Mouse (Mus musculus): Measurements from ENCODE around the gene Cacna1a. TPM values are rescaled to one million over a fixed set of nuclear protein-coding genes. Genes with fewer than 3 reads are reported as not detected.

Gene Cacna1a
- total RNA-seq, 2 experiments from 2014 or later = 288 to 326 TPM

DNA sequence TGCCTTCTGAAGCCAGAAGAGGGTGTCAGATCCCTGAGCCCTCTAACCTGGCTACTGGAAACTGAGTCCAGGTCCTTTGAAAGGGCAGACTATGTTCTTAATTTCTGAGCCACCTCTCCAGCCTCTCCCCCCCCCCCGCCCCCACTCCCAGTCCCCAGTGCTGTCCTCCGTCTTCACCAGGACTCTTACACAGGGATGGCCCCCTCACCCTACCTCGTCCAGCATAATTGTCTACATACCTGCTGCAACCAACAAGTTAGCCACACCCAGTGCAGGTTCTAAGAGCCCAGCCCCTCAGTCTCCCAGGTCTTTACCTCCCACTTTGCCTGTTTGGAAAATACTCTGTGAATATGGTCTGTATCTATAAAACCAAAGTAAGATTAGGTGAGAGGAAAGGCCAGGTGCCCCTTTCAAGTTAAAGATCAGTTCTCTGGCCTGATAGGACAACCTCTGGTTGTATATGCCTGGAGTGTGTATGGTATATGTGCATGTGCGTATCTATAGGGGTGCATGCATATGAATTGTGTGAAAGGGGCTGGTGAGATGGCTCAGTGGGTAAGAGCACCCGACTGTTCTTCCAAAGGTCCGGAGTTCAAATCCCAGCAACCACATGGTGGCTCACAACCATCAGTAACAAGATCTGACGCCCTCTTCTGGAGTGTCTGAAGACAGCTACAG, 252.5 kb downstream of the Cacna1a start:
- intact Hi-C loops (cut with DNase I) = no loop called here
- DNase-seq (ENCODE audit: low spot score in 2 of 2) = no peak

- no peak for DNase-seq (ENCODE audit: low spot score in 2 of 2)
- intact Hi-C loops (cut with DNase I) = no loop called here
These were observed 253.5 kb downstream of the Cacna1a start for GRCm38 (mm10) chr8:84641578-84642361.

- intact Hi-C loops (cut with DNase I) = no loop called here
- no peak for DNase-seq (ENCODE audit: low spot score in 2 of 2)
These were observed 254.8 kb downstream of the Cacna1a start for GRCm38 (mm10) chr8:84643019-84643418.

GRCm38 (mm10) chr8:84646800-84647199, 258.6 kb downstream of the Cacna1a start:
- intact Hi-C loops (cut with DNase I) = no loop called here
- DNase-seq (ENCODE audit: low spot score in 2 of 2) = no peak

DNA sequence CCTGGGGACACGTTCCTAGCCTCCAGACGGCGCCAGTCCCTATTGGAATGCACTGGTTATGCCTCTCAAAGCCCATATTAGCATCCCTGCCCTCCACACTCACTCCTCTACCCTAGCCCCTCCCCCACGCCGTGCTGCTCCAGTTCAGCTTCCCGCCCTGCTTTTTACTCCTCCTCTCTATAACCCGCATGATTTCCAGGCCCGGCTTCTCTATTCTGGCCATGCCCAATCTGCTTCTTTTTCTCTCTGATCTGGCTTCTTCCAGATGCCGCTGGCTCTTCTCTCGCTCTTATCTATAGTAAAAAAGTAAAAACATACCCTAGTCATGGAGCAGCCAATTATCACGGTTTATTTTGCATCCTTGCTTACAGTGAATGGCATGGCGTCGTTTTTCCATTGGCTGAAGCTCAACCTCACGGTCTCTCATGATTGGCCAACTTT, 259.2 kb downstream of the Cacna1a start:
- no peak for DNase-seq (ENCODE audit: low spot score in 2 of 2)
- intact Hi-C loops (cut with DNase I) = no loop called here

DNA sequence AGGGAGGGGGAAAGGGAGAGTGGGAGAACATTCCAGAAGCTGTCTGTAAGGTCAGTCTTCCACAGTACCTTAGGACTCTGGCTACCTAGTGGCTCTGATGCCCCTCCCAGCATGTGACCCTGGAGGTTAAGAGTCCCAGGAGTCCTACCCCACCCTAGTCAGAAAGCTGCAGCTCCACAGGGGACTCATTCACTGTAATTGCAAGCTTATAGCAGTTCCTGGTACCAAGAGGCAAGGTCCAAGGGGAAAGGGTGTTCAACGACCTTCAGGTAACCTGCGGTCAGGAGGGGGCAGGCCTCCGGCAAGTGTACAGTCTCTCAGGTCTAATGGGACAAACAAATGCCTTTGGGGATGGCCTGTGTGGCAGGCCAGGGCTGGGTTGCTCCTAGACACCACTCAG, 262.0 kb downstream of the Cacna1a start:
- intact Hi-C loops (cut with DNase I) = no loop called here
- DNase-seq (ENCODE audit: low spot score in 2 of 2) = no peak

DNA sequence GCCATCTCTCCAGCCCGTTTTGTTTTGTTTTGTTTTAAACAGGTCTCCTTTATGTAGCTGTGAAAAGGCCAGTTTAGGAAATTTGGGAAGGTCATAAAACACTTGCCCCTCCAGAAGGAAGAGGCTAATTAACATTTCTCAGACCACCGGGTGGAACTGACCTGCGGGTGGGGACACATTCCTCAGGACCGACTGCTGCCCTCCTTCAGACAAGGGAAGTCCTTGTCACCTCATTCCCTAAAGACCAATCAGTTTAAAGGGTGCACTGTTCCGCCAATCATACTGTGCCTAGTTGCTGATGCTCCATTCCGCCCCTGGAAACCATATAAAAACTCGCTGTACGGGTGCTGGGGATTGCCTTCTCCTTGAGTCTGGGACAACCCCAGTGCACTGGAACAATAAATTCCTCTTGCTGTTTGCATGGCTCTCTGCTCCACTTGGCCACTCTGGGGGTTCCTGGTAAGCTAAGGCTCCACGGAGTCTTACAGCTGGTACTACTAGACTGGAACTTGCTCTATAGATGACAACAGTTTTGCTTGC, 264.9 kb downstream of the Cacna1a start:
- DNase-seq (ENCODE audit: low spot score in 2 of 2) = no peak
- intact Hi-C loops (cut with DNase I) = no loop called here

- intact Hi-C loops (cut with DNase I) = no loop called here
- no peak for DNase-seq (ENCODE audit: low spot score in 2 of 2)
These were observed 266.4 kb downstream of the Cacna1a start for GRCm38 (mm10) chr8:84654597-84654996.

DNA sequence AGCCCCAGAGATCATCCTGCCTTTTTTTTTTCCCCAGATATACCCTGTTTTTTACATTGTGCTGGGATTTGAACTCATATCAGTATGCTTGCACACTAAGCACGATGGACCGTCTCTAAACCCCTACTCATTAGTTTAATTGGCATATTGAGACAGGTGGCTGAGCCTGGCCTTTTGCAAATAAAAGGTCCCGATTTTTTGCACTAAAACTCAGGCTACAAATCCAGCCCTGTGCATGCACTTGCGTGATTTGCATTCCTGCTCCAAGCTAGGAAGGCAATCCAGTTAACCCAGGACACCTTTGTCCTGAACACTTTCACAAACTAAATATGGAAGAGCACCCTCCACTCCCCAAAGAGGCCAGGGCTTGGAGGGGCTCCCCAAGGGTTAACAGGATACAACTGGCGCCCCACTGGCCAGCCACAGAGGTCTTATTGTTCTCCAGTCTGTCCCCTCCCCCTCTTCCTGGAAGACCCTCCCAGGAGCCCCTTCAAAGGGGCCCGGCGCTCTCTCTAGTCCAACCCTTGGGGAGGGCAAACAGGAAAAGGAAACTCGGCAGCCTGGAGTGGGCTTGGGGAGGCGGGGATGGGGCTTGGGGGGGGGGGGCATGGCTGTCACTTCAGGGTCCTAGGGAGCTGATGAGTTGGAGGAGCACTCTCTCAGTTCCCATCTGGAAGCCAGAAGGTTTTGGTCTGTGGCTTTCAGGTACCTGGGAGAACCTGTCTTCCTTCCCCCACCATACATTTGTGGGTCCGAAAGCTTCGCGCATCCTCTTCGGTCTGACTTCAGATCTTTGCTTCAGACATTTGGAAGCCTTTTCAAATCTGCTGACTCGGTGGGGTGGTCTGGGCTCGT, 267.3 kb downstream of the Cacna1a start:
- intact Hi-C loops (cut with DNase I) = no loop called here

DNA sequence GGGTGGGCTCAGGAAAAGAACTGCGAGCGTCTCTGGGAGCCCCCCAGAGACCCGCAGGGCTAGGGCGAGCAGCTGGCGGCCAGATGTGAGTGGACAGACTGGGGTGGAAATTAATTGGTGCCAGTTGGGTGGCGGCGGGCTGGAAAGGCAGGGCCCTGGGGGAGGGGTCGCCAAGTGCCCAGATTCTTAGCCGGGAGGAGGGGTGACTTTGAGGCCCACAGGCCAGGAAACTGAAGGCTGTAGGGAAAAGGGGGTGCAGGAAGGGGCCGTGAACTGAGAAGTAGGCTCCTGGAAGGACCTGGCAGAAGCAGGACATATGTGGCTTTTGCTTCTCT, 267.9 kb downstream of the Cacna1a start:
- no peak for DNase-seq (ENCODE audit: low spot score in 2 of 2)
- intact Hi-C loops (cut with DNase I) = no loop called here

More for the DNA sequence above, 267.3 kb downstream of the Cacna1a start:
- DNase-seq (ENCODE audit: low spot score in 2 of 2) = no peak

GRCm38 (mm10) chr8:84656641-84657126, 268.4 kb downstream of the Cacna1a start:
- intact Hi-C loops (cut with DNase I) = no loop called here
- no peak for DNase-seq (ENCODE audit: low spot score in 2 of 2)

GRCm38 (mm10) chr8:84657203-84657602, 269.0 kb downstream of the Cacna1a start:
- DNase-seq (ENCODE audit: low spot score in 2 of 2) = no peak
- intact Hi-C loops (cut with DNase I) = no loop called here

DNA sequence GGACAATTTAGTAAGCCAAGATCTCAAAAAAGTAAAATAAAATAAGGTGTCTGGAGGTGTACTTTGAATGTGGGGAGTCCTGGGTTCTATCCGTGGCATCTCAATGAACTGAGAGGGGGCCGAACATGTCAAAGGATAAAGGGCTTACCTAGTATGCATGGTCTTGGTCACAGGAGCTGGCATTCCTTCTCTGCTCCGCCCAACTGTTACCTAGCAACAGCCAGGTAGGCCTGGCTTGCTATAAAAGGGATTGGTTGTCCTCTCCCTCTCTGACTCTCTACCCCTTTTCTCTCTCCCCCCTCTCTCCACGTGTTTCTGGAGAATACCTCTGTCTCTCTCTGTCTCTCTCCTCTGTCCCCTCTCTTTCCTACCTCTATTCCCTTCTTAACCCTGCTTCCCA, 269.4 kb downstream of the Cacna1a start:
- intact Hi-C loops (cut with DNase I) = no loop called here

DNA sequence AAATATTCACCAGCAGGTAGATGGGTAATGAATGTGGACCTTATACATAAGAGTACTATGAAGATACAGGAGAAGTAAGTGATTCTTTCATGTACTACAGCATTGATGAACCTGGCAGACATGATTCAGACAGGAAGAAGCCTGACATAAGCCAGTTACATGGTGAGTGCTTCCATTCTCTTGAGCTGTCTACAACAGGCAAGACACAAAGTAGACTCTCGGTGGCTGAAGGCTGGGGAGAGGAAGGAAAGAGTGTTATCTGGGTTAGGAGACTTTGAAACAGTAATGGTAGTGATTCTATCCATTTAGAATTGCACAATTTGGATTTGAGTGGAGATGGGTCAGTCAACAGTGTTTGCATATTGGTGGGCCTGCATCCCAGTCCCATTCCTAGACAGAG, 270.7 kb downstream of the Cacna1a start:
- intact Hi-C loops (cut with DNase I) = no loop called here
- no peak for DNase-seq (ENCODE audit: low spot score in 2 of 2)

More for the DNA sequence above, 269.4 kb downstream of the Cacna1a start:
- DNase-seq (ENCODE audit: low spot score in 2 of 2) = no peak

DNA sequence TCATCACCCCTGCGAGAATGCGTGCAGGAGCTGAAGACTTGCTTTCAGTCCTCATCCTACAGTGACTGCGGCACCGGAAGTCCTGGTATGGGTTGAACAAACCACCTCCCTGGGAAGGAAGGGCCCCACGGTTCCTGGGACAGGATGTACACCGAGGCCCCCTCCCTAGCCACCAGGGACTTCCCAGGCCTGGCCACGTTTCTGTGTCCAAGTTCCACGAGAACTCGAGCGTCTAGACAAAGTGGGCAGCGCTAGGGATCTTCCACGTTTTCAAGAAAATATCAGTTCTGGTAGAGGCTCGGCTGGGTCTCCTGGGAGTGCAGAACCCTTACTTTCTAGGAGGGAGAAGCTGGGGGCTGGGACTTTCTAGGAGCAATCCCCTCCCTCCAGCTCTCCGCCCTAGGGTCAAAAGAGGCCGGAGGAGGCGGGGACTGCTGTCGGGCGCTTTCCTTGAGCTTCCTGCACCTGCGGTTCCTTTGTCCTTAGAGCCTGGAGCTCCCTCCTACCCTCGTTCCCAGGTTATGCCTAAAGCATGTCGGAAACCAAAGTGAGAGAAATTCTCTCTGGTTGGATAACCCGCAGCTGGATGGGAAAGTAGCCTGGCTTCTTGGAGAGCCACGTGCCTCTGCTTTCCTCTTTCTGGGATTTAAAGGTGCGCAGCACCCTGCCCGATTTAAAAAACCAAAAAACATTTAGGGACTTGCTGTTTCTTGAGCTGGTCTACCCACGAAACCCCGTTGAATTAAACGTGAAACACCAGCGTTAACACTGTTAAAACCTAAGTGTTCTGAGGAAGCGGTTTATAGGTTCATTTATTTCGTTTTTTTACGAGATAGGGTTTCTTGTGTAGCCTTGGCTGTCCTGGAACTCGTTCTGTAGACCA, 271.9 kb downstream of the Cacna1a start:
- intact Hi-C loops (cut with DNase I) = no loop called here
- DNase-seq (ENCODE audit: low spot score in 2 of 2) = no peak

DNA sequence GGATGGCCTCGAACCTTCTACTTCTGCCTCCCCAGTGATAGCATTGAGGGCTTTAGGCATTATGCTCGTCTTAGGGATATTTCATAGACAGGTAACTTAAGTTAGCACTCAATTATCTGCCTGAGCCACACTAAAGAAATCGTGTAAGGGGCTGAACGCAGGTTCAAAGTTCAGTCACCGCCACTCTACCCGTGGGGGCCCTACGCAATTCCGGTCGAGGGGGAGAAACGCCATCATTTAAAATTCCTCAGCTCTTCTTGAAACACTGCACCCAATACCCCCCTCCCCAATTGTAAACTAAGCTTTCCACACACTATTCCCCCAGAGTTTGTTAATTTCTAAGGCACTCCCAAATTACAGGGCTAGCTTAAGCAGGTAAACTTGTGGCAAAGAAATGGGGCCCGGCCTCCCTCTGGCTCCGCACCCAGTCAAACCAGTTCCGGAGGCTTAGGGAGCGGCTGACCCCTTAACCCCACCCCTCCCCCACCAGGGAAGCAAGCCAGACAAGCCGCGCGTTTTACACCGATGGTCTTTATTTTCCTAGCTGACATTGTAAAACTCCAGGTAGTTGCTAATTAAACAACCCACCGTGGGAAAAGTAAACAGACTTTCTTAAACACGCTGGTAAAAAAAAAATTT, 272.7 kb downstream of the Cacna1a start:
- intact Hi-C loops (cut with DNase I) = no loop called here
- DNase-seq (ENCODE audit: low spot score in 2 of 2) = no peak

DNA sequence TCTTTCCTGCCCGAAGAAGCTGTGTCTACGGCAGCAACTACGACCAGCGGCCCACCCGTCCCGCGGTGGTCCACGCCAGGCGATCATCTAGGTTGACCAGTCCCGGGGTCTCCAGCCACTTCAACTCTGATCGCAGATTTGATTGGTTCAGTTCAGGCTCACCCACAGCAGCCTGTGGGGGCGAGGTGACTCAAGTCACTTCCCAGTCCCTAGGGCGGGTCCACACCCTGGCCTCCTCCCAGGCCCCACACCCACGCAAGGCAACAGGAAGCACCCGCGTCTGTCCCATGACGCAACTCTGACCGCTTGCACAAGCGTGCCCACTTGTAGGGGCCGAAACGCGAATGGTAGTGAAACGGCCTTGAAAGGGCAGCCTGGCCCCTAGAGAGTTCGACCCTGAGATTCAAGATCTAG, 273.2 kb downstream of the Cacna1a start:
- DNase-seq (ENCODE audit: low spot score in 2 of 2) = no peak
- intact Hi-C loops (cut with DNase I) = no loop called here

- DNase-seq (ENCODE audit: low spot score in 2 of 2) = no peak
- intact Hi-C loops (cut with DNase I) = no loop called here
These were observed 273.8 kb downstream of the Cacna1a start for GRCm38 (mm10) chr8:84661961-84662571.

Data from left cerebral cortex, postnatal 14 days (tissue).